Mouse (Mus musculus) ES-Bruce4 (cell line): ENCODE results near the gene Cela2a.

Experiments
- EP300 ChIP-seq: IDR thresholded peaks from 2 replicates; pipeline ENCODE4 v1.6.1; 2011; ENCODE audit warnings: low read depth, low read length; ENCODE audit not compliant: insufficient read depth
- POLR2A ChIP-seq: IDR thresholded peaks from one replicate; pipeline ENCODE4 v1.8.1; 2011; ENCODE audit warnings: low read length; ENCODE audit not compliant: insufficient read depth

DNA sequence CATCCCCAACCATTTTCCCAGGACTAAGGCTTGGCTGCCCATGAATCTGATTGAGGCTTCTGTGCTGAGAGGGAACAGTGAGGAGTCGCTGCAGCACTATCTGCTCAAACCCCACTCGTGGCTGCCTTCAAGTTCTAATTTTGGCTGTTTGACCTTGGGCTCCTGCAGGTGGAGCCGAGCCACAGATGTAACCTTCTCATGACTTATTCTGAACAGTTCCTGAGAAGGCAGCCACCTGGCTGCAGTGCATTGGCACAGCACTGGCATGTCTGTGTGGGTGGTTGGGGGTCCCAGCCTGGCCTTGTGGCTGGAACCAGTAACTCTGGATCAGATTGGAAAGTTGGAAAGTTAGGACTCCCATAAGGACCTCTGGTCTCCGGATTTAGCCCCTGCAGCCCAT is 2.2 kb upstream of the Cela2a start:
- TF ChIP-seq EP300 (no peak), POLR2A (no peak)
